Mouse (Mus musculus): ENCODE data around the gene Kif3b. TPM values are rescaled to one million over a fixed set of nuclear protein-coding genes. Genes with fewer than 3 reads are reported as not detected.
"Not testable (repeated sequence)": the region's sequence is repeated elsewhere in the genome, so short reads cannot be mapped to it uniquely, and the experiment has no call there.

Kif3b gene
- polyA plus RNA-seq, 1 experiment from 2014 or later, result 6.3 TPM

DNA sequence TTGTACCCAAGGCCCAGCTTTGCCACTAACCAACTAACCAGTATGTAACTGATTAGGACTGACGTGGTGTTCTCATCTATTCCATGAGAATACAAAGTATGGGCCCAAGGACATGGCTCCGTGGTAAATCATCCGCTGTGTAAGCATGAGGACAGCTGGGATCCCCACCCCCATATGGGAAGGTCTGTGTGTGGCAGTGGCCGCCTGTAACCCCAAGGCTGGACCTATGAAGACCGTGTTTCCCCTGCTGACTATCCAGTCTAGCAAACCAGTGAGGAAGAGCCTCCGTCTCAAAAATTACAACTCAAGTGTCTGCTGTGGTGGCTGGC, 16.3 kb upstream of the Kif3b start:
- ATAC-seq (ENCODE audit: insufficient number of reproducible peaks, insufficient read depth, low FRiP score, low TSS enrichment, low read depth), result no peak
- WGBS, result 73% methylated on average over 6 of the region's 6 CpGs
- H3K4me3 ChIP-seq, result no peak overlapping the region
- no peaks in the 10 kb centered on the region for H3K27me3 ChIP-seq
- no peaks in the 10 kb centered on the region; the same call in 1 of the 2 replicates for H3K9me3 ChIP-seq
- peaks cover 7% of the 10 kb centered on the region; the same call in 1 of the 2 replicates for H3K4me1 ChIP-seq
- no peaks in the 10 kb centered on the region for H3K36me3 ChIP-seq
- no peak overlapping the region for H3K27ac ChIP-seq
- no peak overlapping the region for H3K4me2 ChIP-seq
- no peak overlapping the region for H3K9ac ChIP-seq

DNA sequence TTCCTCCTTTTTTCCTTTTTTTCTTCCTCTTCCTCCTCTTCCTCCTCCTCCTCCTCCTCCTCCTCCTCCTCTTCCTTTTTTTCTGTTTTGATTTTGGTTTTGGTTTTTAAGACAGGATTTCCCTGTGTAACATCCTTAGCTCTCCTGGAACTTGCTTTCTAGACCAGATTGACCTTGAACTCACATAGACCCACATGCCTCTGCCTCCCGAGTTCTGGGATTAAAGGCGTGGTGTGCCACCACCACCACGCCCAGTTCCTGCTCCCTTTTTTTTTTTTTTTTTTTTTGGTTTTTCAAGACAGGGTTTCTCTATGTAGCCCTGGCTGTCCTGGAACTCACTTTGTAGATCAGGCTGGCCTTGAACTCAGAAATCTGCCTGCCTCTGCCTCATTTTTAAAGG, 15.6 kb upstream of the Kif3b start:
- not testable (repeated sequence) for H3K4me3 ChIP-seq; H3K9ac ChIP-seq; H3K4me1 ChIP-seq; H3K9me3 ChIP-seq; H3K27me3 ChIP-seq; H3K4me2 ChIP-seq; H3K36me3 ChIP-seq; H3K27ac ChIP-seq; ATAC-seq (ENCODE audit: insufficient number of reproducible peaks, insufficient read depth, low FRiP score, low TSS enrichment, low read depth)
- WGBS, result 78% methylated on average over 3 of the region's 3 CpGs

DNA sequence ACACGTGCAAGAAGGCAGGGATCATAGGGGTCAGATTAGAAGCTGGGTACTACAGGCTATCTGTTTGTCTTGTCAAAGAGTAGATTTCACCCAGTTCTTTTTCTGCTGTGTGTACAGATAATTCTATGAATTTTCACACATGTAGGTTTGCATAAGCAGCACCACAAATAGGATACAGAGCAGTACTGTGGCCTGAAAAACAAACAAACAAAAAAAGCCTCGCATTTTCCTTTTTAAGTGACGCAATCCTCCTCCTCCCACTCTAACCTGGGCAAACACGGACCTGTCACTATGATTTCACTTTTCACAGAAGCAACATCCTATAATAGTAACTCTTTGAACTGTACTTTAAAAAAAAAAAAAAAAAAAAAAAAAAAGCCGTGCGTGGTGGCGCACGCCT, 14.8 kb upstream of the Kif3b start:
- no peak for ATAC-seq (ENCODE audit: insufficient number of reproducible peaks, insufficient read depth, low FRiP score, low TSS enrichment, low read depth)
- WGBS, result 88% methylated on average over 8 of the region's 8 CpGs

GRCm38 (mm10) chr2:153276846-153277245, 14.4 kb upstream of the Kif3b start:
- not testable (repeated sequence) for H3K4me3 ChIP-seq; H3K9ac ChIP-seq; H3K4me2 ChIP-seq; H3K36me3 ChIP-seq; H3K27me3 ChIP-seq; H3K4me1 ChIP-seq; ATAC-seq (ENCODE audit: insufficient number of reproducible peaks, insufficient read depth, low FRiP score, low TSS enrichment, low read depth); H3K9me3 ChIP-seq; H3K27ac ChIP-seq
- WGBS, result 92% methylated on average over 5 of the region's 5 CpGs

More for the DNA sequence above, 14.8 kb upstream of the Kif3b start:
- H3K36me3 ChIP-seq, result no peaks in the 10 kb centered on the region
- no peaks in the 10 kb centered on the region for H3K27me3 ChIP-seq
- no peak overlapping the region for H3K27ac ChIP-seq
- H3K4me1 ChIP-seq, result peaks cover 5% of the 10 kb centered on the region; the same call in 1 of the 2 replicates
- no peaks in the 10 kb centered on the region; the same call in 1 of the 2 replicates for H3K9me3 ChIP-seq
- no peak overlapping the region for H3K9ac ChIP-seq
- no peak overlapping the region for H3K4me3 ChIP-seq
- no peak overlapping the region for H3K4me2 ChIP-seq

GRCm38 (mm10) chr2:153278357-153278756, 12.9 kb upstream of the Kif3b start:
- no peaks in the 10 kb centered on the region for H3K27me3 ChIP-seq
- no peak overlapping the region for H3K9ac ChIP-seq
- no peak overlapping the region for H3K4me2 ChIP-seq
- peaks cover under 1% of the 10 kb centered on the region; the same call in 1 of the 2 replicates for H3K4me1 ChIP-seq
- H3K27ac ChIP-seq, result no peak overlapping the region
- no peaks in the 10 kb centered on the region for H3K36me3 ChIP-seq
- H3K4me3 ChIP-seq, result no peak overlapping the region
- ATAC-seq (ENCODE audit: insufficient number of reproducible peaks, insufficient read depth, low FRiP score, low TSS enrichment, low read depth), result no peak
- H3K9me3 ChIP-seq, result no peaks in the 10 kb centered on the region; the same call in 1 of the 2 replicates
- WGBS, result 78% methylated on average over 5 of the region's 5 CpGs

DNA sequence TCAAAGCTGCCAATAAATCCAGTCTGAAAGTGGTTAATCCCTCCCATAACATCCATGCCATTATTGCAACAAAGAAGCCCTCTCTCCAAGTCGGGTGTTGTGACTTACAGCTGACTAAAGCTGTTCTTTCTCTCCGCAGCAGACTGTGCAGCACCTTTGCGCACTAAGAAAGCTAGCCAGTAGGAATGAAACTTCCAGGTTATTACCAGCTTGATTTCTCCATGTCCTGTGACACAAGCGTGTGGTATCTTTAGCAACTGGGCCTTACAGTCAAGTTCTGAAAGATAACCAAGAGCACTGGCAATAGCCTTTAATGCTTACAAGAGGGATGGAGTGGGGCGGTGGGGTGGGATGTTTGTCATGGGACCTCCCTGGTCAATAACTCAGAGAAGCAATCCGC, 7.3 kb upstream of the Kif3b start:
- Histone ChIP-seq H3K27ac (no peak overlapping the region), H3K27me3 (no peaks in the 10 kb centered on the region), H3K4me1 (no peaks in the 10 kb centered on the region), H3K9ac (no peak overlapping the region), H3K4me2 (no peak overlapping the region), H3K9me3 (no peaks in the 10 kb centered on the region), H3K4me3 (no peak overlapping the region), H3K36me3 (no peaks in the 10 kb centered on the region)
- WGBS, result 85% methylated on average over 6 of the region's 6 CpGs
- no peak for ATAC-seq (ENCODE audit: insufficient number of reproducible peaks, insufficient read depth, low FRiP score, low TSS enrichment, low read depth)

GRCm38 (mm10) chr2:153286524-153286923, 4.7 kb upstream of the Kif3b start:
- WGBS, result 85% methylated on average over 4 of the region's 4 CpGs
- Histone ChIP-seq H3K9me3 (no peaks in the 10 kb centered on the region), H3K9ac (no peak overlapping the region), H3K4me1 (peaks cover 8% of the 10 kb centered on the region), H3K4me2 (no peak overlapping the region), H3K36me3 (no peaks in the 10 kb centered on the region), H3K27me3 (no peaks in the 10 kb centered on the region), H3K27ac (no peak overlapping the region), H3K4me3 (no peak overlapping the region)
- no peak for ATAC-seq (ENCODE audit: insufficient number of reproducible peaks, insufficient read depth, low FRiP score, low TSS enrichment, low read depth)

DNA sequence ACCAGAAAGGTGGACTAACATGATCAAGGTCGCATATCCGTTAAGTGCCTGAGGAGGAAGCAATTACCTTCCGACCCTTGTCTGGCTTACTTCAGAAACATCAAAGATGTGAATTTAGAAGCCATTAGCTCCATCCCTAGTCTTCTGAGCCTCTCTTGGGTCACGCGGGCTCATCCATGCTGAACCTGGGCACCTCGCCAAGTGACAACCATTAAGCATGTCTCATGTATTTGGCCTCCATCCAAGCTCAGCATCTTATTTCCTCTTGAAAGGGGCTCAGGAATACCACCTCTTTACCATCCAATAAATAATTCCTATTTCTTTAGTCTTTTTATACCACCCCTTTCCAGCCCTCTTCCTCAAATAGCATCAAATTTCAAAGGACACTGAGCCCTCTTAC, 3.4 kb upstream of the Kif3b start:
- Histone ChIP-seq H3K4me1 (peaks cover 20% of the 10 kb centered on the region), H3K9me3 (no peaks in the 10 kb centered on the region), H3K4me2 (no peak overlapping the region), H3K27ac (no peak overlapping the region), H3K4me3 (no peak overlapping the region), H3K27me3 (no peaks in the 10 kb centered on the region), H3K36me3 (no peaks in the 10 kb centered on the region), H3K9ac (no peak overlapping the region)
- ATAC-seq (ENCODE audit: insufficient number of reproducible peaks, insufficient read depth, low FRiP score, low TSS enrichment, low read depth), result 0 out of 2 replicates have a peak, but pooled peaks have one; percentile 18
- WGBS, result 37% methylated on average over 6 of the region's 6 CpGs

- peak overlapping the region; percentile 91 for H3K4me3 ChIP-seq
- no peak for ATAC-seq (ENCODE audit: insufficient number of reproducible peaks, insufficient read depth, low FRiP score, low TSS enrichment, low read depth)
- H3K36me3 ChIP-seq, result no peaks in the 10 kb centered on the region
- no peaks in the 10 kb centered on the region for H3K27me3 ChIP-seq
- H3K4me2 ChIP-seq, result peak overlapping the region; percentile 94
- whole genome bisulfite sequencing, result 51% methylated on average over 7 of the region's 7 CpGs
- H3K4me1 ChIP-seq, result peaks cover 20% of the 10 kb centered on the region
- H3K9me3 ChIP-seq, result no peaks in the 10 kb centered on the region
- H3K27ac ChIP-seq, result no peak overlapping the region
- peak overlapping the region; percentile 91; the same call in 1 of the 2 replicates for H3K9ac ChIP-seq
Observed at GRCm38 (mm10) chr2:153292305-153292861, 1.2 kb downstream of the Kif3b start.

DNA sequence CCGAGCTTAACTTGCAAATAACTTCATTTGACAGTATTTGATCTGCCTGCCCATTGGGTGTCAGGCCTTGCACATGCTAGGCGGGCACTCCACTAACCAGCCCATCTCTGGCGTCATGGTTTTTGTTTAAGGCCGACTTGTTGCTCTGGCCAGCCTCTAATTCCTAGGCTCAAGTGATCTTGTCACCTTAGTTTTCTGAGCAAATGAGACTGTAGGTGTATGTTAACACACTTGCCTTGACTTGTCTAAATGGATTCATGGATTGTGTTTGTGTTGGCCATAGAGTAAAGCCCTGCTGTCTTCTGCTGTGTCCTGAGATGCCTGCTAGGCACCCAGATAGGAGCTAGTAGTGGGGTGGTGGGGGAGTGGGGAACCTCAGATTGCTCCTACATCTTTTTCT, 4.0 kb downstream of the Kif3b start:
- Histone ChIP-seq H3K4me3 (no peak overlapping the region), H3K4me2 (no peak overlapping the region), H3K4me1 (peaks cover 19% of the 10 kb centered on the region), H3K27ac (no peak overlapping the region), H3K9ac (no peak overlapping the region), H3K27me3 (no peaks in the 10 kb centered on the region), H3K9me3 (no peaks in the 10 kb centered on the region), H3K36me3 (no peaks in the 10 kb centered on the region)
- 87% methylated on average over 4 of the region's 4 CpGs for WGBS
- ATAC-seq (ENCODE audit: insufficient number of reproducible peaks, insufficient read depth, low FRiP score, low TSS enrichment, low read depth), result no peak

DNA sequence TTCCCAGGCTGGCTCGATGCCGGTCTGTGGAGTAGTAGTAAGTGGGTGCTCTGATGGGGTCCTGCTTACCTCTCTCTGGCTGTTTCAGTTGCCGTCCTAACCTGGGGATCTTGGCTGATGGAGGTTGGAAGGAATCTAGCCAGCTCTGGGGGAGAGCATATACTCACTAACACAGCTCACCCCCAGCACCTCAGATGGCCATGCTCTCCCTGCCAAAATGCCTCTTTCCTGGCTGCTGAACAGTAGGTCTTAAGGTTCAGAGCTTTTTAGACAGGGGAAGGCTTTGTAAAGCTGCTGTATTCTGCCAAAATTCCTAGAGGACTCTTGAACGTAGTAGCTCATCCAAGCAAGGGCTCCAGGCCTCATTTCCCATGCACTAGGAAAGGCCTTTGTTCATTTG, 6.6 kb downstream of the Kif3b start:
- Histone ChIP-seq H3K36me3 (no peaks in the 10 kb centered on the region), H3K27ac (no peak overlapping the region), H3K9me3 (no peaks in the 10 kb centered on the region), H3K9ac (0 out of 2 replicates have a peak overlapping the region, but pooled peaks have one; percentile 37), H3K4me3 (no peak overlapping the region), H3K4me1 (no peaks in the 10 kb centered on the region; the same call in 1 of the 2 replicates), H3K4me2 (no peak overlapping the region), H3K27me3 (no peaks in the 10 kb centered on the region)
- 90% methylated on average over 4 of the region's 4 CpGs for WGBS
- no peak for ATAC-seq (ENCODE audit: insufficient number of reproducible peaks, insufficient read depth, low FRiP score, low TSS enrichment, low read depth)

DNA sequence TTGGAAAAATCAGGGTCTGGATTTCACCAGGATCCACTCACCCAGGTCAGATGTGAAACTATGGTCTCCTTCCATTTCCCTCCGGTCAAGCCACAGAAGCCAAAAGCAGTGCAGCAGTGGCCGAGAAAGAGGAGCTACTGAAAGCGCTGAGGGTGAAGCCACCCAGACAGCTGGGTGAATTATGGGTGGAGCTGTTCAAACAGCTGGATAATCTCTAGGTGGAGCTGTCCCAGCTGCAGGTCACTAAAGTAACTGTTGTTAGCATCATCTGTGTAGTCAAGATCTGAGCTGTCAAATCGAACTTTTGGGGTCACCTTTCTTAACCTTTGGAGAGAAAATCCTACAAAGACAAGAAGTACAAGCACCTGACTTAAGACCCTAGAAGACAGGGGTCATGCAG, 7.2 kb downstream of the Kif3b start:
- Histone ChIP-seq H3K4me2 (no peak overlapping the region), H3K27me3 (no peaks in the 10 kb centered on the region), H3K9me3 (no peaks in the 10 kb centered on the region), H3K4me3 (no peak overlapping the region), H3K9ac (no peak overlapping the region), H3K36me3 (peaks cover 4% of the 10 kb centered on the region; the same call in 1 of the 2 replicates), H3K27ac (no peak overlapping the region), H3K4me1 (no peaks in the 10 kb centered on the region)
- 80% methylated on average over 4 of the region's 4 CpGs for WGBS
- no peak for ATAC-seq (ENCODE audit: insufficient number of reproducible peaks, insufficient read depth, low FRiP score, low TSS enrichment, low read depth)

All from embryonic facial prominence, embryonic 13.5 days (tissue).